Mouse (Mus musculus): ENCODE results near the gene Crtac1. TPM values are rescaled to one million over a fixed set of nuclear protein-coding genes. Genes with fewer than 3 reads are reported as not detected.

Gene Crtac1
- polyA plus RNA-seq, 1 experiment from 2014 or later, result 0.80 TPM

Small RNA genes lying within 50 kb of the gene (microRNA-seq; reads per million reads assigned to microRNA genes)
- gene Gm26339 (not detected), gene Mir3085 (not detected)

Other genes with a start within 250 kb of the Crtac1 start
- 4.3 and 4.4 TPM in 2 replicates for gene Sfrp5, start 229.5 kb downstream of the Crtac1 start, polyA plus RNA-seq (2014; fragmentation: Nextera tagmentation; extraction: Ambion mirVana)
- 0.11 and 0.34 TPM in 2 replicates for gene Golga7b, start 184.2 kb downstream of the Crtac1 start, polyA plus RNA-seq (2014; fragmentation: Nextera tagmentation; extraction: Ambion mirVana)
- 12.9 and 15.0 TPM in 2 replicates for gene R3hcc1l, start 87.0 kb upstream of the Crtac1 start, polyA plus RNA-seq (2014; fragmentation: Nextera tagmentation; extraction: Ambion mirVana)
- gene Loxl4, start 181.0 kb upstream of the Crtac1 start, polyA plus RNA-seq (2014; fragmentation: Nextera tagmentation; extraction: Ambion mirVana), result 0.15 and 0.16 TPM in 2 replicates